Mouse (Mus musculus): ENCODE data around the gene Xirp1. TPM values are rescaled to one million over a fixed set of nuclear protein-coding genes. Genes with fewer than 3 reads are reported as not detected.

Xirp1 gene
- polyA plus RNA-seq, 1 experiment from 2014 or later, result 0.14 TPM

- H3K9ac ChIP-seq (ENCODE audit: low read depth, low read length), result no peak overlapping the region
- no peak overlapping the region for H3K4me3 ChIP-seq (ENCODE audit: low read depth, low read length)
- no peak overlapping the region for H3K4me2 ChIP-seq (replicated peaks; ENCODE audit: low read depth)
- H3K4me1 ChIP-seq (replicated peaks; ENCODE audit: control insufficient read depth, insufficient read depth, low read length), result peaks cover 18% of the 10 kb centered on the region
- peaks cover 11% of the 10 kb centered on the region for H3K36me3 ChIP-seq (ENCODE audit: control insufficient read depth, insufficient read depth)
- ATAC-seq, result no peak
- no peak overlapping the region for H3K27ac ChIP-seq (ENCODE audit: low read depth, low read length)
- no peaks in the 10 kb centered on the region for H3K9me3 ChIP-seq (ENCODE audit: control insufficient read depth)
- 80% methylated on average over 6 of the region's 6 CpGs for WGBS
- no peak for TF ChIP-seq CTCF (IDR thresholded peaks at IDR 0.05; ENCODE audit: low read depth)
- H3K27me3 ChIP-seq (replicated peaks; ENCODE audit: control insufficient read depth, insufficient read depth, low read length), result no peaks in the 10 kb centered on the region
Observed at GRCm38 (mm10) chr9:119978811-119979441, 44.5 kb downstream of the Xirp1 start.

GRCm38 (mm10) chr9:119978151-119978810 lies 45.1 kb downstream of the Xirp1 start:
- no peak for TF ChIP-seq CTCF (IDR thresholded peaks at IDR 0.05; ENCODE audit: low read depth)
- Histone ChIP-seq H3K27ac (ENCODE audit: low read depth, low read length) (no peak overlapping the region), H3K4me3 (ENCODE audit: low read depth, low read length) (no peak overlapping the region), H3K36me3 (ENCODE audit: control insufficient read depth, insufficient read depth) (peaks cover 17% of the 10 kb centered on the region), H3K27me3 (replicated peaks; ENCODE audit: control insufficient read depth, insufficient read depth, low read length) (no peaks in the 10 kb centered on the region), H3K4me2 (replicated peaks; ENCODE audit: low read depth) (no peak overlapping the region), H3K9me3 (ENCODE audit: control insufficient read depth) (no peaks in the 10 kb centered on the region), H3K9ac (ENCODE audit: low read depth, low read length) (no peak overlapping the region), H3K4me1 (replicated peaks; ENCODE audit: control insufficient read depth, insufficient read depth, low read length) (peaks cover 18% of the 10 kb centered on the region)
- ATAC-seq, result no peak
- 61% methylated on average over 9 of the region's 9 CpGs for WGBS

GRCm38 (mm10) chr9:119977557-119978060 lies 45.8 kb downstream of the Xirp1 start:
- Histone ChIP-seq H3K4me2 (replicated peaks; ENCODE audit: low read depth) (0 out of 2 replicates have a peak overlapping the region, but pooled peaks have one; percentile 9), H3K4me1 (replicated peaks; ENCODE audit: control insufficient read depth, insufficient read depth, low read length) (peaks cover 18% of the 10 kb centered on the region)

GRCm38 (mm10) chr9:119976704-119977556 lies 46.5 kb downstream of the Xirp1 start:
- no peak for TF ChIP-seq CTCF (IDR thresholded peaks at IDR 0.05; ENCODE audit: low read depth)
- peaks cover 12% of the 10 kb centered on the region for H3K4me1 ChIP-seq (replicated peaks; ENCODE audit: control insufficient read depth, insufficient read depth, low read length)
- peaks cover 31% of the 10 kb centered on the region for H3K36me3 ChIP-seq (ENCODE audit: control insufficient read depth, insufficient read depth)
- peak overlapping the region; percentile 9; the same call in 1 of the 2 replicates for H3K4me2 ChIP-seq (replicated peaks; ENCODE audit: low read depth)
- no peak overlapping the region for H3K4me3 ChIP-seq (ENCODE audit: low read depth, low read length)
- no peak for ATAC-seq
- H3K9me3 ChIP-seq (ENCODE audit: control insufficient read depth), result no peaks in the 10 kb centered on the region
- 35% methylated on average over 17 of the region's 17 CpGs for WGBS
- H3K27me3 ChIP-seq (replicated peaks; ENCODE audit: control insufficient read depth, insufficient read depth, low read length), result no peaks in the 10 kb centered on the region
- no peak overlapping the region; the same call in 1 of the 2 replicates for H3K27ac ChIP-seq (ENCODE audit: low read depth, low read length)
- no peak overlapping the region for H3K9ac ChIP-seq (ENCODE audit: low read depth, low read length)

More at GRCm38 (mm10) chr9:119977557-119978060, 45.8 kb downstream of the Xirp1 start:
- ATAC-seq, result no peak
- H3K9ac ChIP-seq (ENCODE audit: low read depth, low read length), result no peak overlapping the region
- H3K36me3 ChIP-seq (ENCODE audit: control insufficient read depth, insufficient read depth), result peaks cover 24% of the 10 kb centered on the region
- WGBS, result 37% methylated on average over 5 of the region's 5 CpGs
- no peak overlapping the region; the same call in 1 of the 2 replicates for H3K27ac ChIP-seq (ENCODE audit: low read depth, low read length)
- no peak for TF ChIP-seq CTCF (IDR thresholded peaks at IDR 0.05; ENCODE audit: low read depth)
- H3K9me3 ChIP-seq (ENCODE audit: control insufficient read depth), result no peaks in the 10 kb centered on the region
- no peak overlapping the region for H3K4me3 ChIP-seq (ENCODE audit: low read depth, low read length)
- H3K27me3 ChIP-seq (replicated peaks; ENCODE audit: control insufficient read depth, insufficient read depth, low read length), result no peaks in the 10 kb centered on the region

GRCm38 (mm10) chr9:119975286-119975685 lies 48.1 kb downstream of the Xirp1 start:
- Histone ChIP-seq H3K4me2 (replicated peaks; ENCODE audit: low read depth) (no peak overlapping the region), H3K9me3 (ENCODE audit: control insufficient read depth) (no peaks in the 10 kb centered on the region), H3K9ac (ENCODE audit: low read depth, low read length) (no peak overlapping the region), H3K4me1 (replicated peaks; ENCODE audit: control insufficient read depth, insufficient read depth, low read length) (no peaks in the 10 kb centered on the region), H3K27ac (ENCODE audit: low read depth, low read length) (no peak overlapping the region), H3K36me3 (ENCODE audit: control insufficient read depth, insufficient read depth) (peaks cover 35% of the 10 kb centered on the region), H3K27me3 (replicated peaks; ENCODE audit: control insufficient read depth, insufficient read depth, low read length) (no peaks in the 10 kb centered on the region), H3K4me3 (ENCODE audit: low read depth, low read length) (no peak overlapping the region)
- no peak for ATAC-seq
- 80% methylated on average over 4 of the region's 4 CpGs for WGBS
- no peak for TF ChIP-seq CTCF (IDR thresholded peaks at IDR 0.05; ENCODE audit: low read depth)

DNA sequence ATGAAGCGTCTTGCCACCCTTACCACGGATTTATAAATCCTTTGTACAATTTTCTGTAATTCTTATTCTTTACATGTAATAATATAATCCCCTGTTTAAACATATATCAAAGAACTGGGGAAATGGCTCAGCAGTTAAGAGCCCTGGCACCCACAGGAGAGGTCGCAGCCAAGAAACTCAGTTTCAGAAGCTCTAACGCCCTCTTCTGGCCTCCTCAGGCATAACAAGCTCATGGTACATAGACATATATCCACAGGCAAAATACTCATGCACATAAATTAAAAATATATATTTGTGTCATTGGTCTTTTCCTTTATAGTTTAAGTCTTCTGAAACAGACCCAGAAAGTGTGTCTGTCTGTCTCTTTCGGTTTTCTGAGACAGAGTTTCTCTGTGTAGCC lies 48.8 kb downstream of the Xirp1 start:
- no peak overlapping the region for H3K4me2 ChIP-seq (replicated peaks; ENCODE audit: low read depth)
- no peak for ATAC-seq
- H3K27ac ChIP-seq (ENCODE audit: low read depth, low read length), result no peak overlapping the region
- no peaks in the 10 kb centered on the region for H3K4me1 ChIP-seq (replicated peaks; ENCODE audit: control insufficient read depth, insufficient read depth, low read length)
- WGBS, result 83% methylated on average over 5 of the region's 5 CpGs
- no peak overlapping the region for H3K9ac ChIP-seq (ENCODE audit: low read depth, low read length)
- H3K9me3 ChIP-seq (ENCODE audit: control insufficient read depth), result no peaks in the 10 kb centered on the region
- H3K4me3 ChIP-seq (ENCODE audit: low read depth, low read length), result no peak overlapping the region
- no peaks in the 10 kb centered on the region for H3K27me3 ChIP-seq (replicated peaks; ENCODE audit: control insufficient read depth, insufficient read depth, low read length)
- peak; percentile 22; the same call in 1 of the 2 replicates for TF ChIP-seq CTCF (IDR thresholded peaks at IDR 0.05; ENCODE audit: low read depth)
- peaks cover 35% of the 10 kb centered on the region for H3K36me3 ChIP-seq (ENCODE audit: control insufficient read depth, insufficient read depth)

All from intestine, postnatal 0 days (tissue).